Mouse (Mus musculus): ENCODE data around the gene Sptbn1.

The Sptbn1 gene

DNA sequence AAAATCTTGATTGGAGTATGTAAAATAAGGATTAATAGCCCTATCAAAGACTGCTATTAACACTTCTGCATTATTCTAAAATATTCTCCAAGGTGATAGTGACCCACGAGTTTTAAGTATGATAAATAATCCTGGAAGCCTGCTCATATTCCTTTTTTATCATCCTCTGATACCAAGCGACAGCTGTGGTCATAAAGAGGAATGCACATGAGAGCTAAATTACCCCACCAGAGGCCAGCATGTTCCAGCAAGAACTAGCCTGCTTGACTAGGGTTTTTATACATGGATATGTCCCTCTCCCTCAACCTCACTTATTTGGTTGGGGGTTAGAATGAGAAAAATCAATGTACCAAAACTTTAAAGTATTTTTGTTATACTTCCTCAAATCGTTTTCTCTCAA, 56.8 kb downstream of the Sptbn1 start:
- no peak for DNase-seq (ENCODE audit: low read depth)

DNA sequence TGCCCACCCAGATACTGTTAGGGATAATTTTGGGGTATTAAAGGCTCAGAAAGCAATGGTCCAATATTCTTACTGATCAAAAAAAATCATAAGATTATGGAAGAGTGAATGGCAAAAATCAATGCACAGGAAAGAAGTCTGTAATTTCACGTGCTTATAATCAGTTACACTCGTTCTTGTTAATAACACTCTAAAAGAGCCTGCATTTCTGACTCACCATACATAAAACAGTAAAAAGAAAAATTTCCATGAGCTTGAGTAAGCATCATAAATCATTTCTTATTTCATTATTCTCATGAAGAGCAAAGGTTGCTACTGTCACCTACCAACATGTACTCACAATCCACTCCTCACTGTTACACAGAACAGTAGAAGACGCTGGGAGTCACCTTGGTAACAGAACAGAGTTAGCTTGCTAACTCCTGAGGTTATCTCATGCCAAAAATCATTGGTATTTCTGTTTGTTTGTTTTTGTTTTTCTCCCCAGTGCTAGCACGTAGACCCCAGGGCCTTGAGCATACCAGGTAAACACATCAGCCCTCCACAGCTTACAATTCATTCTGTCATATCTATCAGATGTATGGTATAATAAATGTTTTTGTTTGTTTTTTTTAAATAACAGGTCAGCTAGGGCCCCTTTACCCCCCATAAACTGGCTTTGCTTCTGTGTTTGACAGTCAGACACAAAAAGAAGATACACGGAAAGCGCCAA, 57.7 kb downstream of the Sptbn1 start:
- no peak for DNase-seq (ENCODE audit: low read depth)

DNA sequence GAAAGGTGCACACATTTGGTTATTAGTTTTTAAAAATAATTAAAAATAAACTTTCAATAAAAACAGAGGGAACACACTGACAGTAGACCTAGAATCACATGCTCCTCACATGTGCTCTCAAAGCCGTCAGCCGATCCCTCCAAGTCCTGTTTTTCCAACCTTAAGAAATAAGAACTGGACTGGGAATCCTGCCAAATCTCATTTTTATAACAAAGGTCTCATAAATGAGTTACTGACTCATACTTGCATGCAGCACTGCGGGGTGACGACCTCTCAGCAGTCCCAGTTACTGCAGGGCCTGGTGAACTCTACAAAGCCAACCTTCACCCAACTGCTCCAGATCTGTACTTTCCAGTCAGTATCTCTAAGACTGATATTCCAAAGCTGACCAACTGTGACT, 58.5 kb downstream of the Sptbn1 start:
- DNase-seq (ENCODE audit: low read depth): no peak

DNA sequence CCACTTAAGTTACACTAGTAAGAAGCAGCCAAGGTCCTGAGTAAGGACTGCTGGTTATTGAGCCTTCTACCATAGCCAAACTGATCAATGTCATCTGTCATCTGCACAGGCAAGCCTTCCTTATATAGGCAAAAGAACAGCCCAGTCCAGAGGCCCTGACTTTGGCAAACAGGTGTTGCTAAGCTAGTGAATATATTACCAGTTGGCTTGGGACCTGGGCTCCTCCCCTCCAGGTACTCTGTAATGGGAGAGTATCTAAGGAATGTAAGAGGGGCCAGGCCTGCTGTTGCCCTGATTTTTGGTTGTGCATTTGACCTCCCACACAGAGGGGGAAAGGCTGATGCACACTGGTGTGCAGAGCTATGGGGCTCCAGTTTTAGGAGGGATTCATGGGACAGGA, 63.6 kb downstream of the Sptbn1 start:
- DNase-seq (ENCODE audit: low read depth): no peak

DNA sequence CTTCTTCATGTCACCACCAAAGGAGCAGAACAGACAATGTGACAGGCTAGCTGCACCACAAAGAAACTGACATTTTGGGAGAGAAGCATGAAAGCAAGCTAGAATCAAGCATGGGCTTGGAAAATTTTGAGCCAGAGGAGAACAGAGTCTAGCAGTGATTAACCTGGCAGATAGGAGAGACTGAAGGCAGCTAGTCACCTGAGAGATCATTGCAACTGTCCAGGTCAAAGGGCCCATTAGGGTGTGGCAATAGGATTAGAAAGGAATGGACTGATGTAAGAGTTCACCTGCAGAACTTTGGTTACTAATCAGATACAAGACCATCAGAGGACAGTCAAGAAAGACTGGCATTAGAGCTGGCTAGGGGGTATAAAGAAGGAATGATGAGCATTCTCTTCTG, 67.6 kb downstream of the Sptbn1 start:
- no peak for DNase-seq (ENCODE audit: low read depth)

DNA sequence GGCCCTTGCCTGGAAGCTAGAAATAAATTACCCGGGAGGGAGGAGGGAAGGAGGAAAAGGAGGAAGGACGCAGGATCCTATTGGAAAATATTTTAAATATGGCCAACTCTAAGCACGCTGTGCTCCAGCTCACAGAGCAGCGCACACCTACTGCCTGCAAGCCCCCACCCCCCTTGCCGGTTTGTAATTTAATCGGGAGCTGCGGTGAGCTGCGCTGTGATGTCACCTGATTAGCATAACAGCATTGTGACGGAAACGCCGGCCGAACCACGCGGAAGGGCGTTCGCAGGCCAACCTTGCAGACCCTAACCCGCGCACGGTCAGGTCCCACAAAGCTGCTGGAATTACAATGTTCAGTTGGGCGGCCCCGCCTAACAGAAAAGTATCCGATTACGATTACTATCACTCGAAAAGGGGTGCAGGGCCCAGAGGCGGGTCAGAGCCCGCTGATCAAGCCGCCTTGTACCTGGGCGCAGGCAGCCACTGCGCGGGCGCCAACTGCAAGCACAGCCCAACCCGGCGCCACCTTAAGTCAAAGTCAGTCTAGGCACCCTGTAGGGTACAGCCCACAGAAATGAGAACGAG, 69.8 kb downstream of the Sptbn1 start:
- DNase-seq (ENCODE audit: low read depth): peak; percentile 96

DNA sequence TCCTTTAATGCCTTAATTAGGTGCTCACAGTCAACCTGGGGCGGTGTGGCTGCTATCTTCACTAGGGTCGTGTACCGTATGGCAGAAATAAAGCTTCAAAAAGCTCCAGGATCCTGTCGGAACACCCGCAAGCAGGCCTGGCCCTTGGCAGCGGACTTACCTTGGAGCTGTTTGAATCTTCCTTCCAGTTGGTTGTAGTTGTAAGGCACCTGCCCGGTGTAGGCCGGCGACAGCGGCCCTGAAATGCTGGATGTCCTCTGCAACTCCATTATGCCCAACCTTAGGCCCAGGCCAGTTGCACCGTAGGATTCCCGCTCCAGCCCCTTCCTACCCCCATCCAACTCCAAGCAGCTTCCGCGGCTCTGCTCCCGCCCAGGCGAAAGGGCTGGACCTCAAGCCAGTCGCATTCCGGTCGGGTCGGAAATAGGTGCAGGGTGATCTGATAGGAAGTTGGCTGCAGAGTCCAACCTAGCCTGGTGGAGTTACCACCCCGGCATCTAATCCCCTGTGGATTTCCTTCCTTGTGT, 70.3 kb downstream of the Sptbn1 start:
- no peak for DNase-seq (ENCODE audit: low read depth)

DNA sequence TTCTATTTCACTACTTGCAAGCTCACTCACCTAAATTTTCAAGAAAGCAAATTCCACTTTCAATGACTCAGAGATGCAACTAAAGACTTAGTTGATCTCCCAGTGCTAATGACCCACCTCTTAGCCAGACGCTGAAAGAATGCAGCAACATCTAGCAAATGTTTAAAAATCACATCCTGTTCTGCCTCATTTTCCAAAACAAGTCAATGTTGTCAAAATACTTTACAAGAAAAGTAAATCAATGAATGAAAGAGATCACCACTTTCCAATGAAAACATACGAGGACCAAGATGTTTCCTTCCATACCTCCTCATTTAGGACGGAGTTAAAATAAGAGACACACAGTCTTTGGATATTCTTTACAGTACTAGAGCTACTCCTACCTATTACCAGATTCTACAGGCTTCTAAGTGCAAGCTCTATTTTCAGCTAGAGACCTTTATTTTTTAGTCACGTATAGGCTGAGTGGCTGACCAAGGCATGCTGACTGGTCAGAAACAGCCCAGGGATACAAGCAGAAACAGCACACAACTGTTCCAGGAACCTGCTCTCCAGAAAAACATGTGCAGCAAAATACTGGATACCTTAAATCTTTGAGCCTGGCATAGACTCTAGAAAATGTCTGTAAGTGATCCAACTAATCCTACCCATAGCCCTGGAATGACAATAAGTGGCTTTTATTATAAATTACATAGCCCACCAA, 71.5 kb downstream of the Sptbn1 start:
- peak; percentile 61 for DNase-seq (ENCODE audit: low read depth)

DNA sequence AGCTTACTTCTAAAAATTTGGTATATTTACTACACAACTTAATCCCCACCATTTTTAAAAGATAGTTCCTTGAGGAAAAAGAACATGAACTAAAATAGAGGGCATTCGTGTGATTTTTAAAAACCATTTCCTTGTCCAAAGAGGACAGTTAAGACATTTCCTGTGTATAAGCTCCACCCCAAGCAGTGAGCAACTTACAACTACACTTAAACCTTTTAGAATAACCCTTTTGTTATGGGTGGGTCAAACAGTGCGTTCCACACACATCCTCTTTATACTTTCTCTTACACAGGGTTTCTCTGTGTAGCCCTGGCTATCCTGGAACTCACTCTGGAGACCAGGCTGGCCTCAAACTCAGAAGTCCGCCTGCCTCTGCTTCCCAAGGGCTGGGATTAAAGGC, 72.2 kb downstream of the Sptbn1 start:
- peak; percentile 72 for DNase-seq (ENCODE audit: low read depth)

DNA sequence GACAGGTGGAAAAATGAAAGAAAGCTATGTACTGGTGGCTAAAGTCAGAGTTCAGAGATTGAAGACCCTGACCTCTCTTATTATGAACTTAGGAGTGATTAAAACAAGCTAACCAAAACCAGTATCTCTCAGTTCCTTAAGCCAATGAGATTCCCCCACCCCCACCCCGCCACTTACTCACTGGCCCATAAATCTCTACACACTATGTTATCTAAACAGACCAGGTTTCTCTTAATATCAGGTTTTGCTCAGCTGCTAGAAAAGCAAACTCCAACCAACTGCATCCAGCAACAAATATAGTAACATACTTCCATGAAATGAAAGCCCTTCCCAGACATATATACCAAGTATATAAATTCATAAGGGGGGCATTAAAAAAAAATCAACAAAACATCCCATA, 73.2 kb downstream of the Sptbn1 start:
- DNase-seq (ENCODE audit: low read depth): peak; percentile 34

DNA sequence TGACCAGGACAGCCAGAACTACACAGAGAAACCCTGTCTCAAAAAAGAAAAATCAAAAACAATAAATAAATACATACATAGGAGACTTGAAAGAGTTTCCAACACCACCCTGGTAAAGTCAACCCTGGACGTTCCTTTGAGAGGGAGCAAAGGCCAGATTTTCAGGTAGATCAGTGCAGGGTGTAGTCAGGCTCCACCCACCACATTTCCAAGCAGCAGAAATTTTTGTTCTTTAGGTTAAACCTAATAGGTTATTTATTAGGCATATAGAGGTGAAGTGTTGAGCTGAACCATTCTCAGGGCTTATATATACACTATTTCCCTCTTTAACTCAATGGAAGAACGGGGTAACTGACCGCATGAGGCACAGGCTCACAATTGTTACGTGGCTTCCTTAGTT, 77.0 kb downstream of the Sptbn1 start:
- no peak for DNase-seq (ENCODE audit: low read depth)

DNA sequence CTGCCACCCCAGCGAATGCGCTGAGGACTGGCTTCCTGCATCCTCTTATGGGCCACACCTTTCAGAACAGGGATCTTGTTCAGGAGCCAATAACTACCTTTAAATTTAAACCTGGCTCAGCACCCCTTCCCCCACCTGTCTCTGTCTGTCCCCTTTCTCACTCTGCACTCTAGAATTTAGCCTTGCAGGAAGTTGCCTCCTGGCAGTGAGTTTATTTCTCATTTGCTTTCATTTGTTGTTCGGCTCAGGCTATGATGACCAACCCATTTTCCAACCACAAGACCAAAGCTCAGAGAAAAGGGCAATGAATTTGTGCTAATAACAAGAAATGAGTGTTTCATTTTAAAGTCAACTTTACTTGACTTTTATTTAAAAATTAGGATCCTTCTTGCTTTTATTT, 77.9 kb downstream of the Sptbn1 start:
- DNase-seq (ENCODE audit: low read depth): peak; percentile 70

DNA sequence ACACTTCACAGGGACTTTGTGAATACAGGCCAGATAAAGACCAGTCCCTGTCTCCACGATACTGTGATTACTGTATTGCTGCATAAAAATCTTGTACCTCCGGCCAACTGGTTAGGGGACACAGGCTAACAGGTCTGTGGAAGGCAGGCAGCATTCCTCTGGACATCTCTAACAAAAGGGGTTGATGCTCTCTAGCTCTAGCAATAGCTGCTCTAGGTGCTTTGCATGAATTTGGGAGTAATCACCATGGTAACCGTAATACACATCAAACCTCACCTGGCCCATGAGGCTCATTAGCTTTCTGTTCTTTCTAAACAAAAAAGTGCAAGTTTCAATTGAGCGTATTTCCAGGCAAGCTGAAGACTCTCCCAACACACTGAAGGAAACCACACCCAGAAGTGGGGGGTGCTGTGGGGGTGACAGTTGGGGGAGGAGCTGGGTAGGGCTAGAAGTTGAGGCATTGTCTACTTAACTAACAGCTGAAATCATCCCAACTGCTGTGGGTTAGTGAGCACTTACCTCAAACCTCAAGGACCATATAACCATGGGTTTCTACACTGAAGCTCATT, 81.0 kb downstream of the Sptbn1 start:
- DNase-seq (ENCODE audit: low read depth): peak; percentile 87

DNA sequence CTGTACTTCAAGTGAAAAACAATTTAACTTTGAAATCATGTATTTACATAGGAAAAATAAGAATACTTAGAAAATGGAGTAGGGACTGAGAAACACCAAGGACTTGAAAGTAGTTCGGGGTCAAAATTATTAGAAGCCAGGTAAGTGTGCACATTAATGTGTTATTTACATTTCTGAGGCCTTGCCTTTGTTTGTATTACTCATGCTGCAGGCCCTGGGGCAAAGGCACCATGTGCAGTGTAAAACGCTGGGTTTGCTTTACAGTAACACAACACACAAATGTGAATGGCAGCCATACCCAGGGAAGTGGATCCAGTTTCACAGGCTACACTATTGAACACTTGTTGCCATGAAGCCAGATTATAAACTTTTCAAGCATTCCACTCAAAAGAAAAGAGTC, 83.4 kb downstream of the Sptbn1 start:
- DNase-seq (ENCODE audit: low read depth): no peak

DNA sequence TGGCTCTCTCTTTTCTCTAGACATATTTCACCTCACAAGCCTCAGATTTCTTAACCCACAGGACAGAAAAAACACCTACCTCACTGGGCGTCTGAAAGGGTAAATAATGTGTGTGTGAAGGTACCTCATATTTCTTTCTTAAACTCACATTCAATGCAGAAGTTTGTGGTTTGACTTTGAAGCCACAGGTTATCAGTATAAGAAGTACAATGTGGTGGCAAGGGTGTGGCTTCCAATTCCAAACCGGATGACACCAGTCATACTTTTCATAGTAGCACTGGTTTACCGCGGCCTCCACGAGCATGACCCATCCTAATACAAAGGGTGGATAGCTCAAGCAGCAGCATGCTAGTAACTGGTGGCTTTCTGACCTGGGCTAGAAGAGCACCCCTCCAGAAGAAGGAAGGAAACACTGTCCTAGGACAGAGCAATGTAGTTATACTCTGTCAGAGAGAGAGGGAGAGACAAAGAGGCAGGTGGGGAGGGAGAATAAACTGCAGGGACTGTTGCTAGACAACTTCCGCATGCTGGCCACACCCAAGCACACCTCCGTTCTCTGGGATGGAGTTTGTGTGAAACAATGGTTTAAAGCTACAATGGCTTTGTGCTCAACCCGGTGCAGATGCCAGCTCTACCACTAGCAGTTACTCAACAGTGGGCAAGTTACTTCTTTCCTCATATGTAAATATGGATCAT, 85.1 kb downstream of the Sptbn1 start:
- peak; percentile 91 for DNase-seq (ENCODE audit: low read depth)

DNA sequence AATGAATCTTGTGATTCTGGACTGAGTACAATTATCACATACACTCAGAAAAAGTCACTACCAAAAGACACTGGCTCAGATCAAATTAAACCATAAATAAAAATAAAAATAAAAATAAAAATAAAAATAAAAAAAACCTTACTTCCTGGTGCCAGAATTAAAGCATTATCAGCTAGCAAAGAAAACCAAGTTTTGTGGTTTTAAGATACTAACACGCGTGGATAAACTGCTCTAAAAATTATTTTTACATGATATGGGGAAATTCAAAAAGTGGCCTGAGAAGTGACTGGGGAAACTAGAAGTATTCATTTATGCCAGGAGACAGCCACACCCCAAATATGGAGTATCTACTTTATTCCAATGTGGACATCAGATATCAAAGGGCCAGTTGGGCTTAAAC, 89.8 kb downstream of the Sptbn1 start:
- DNase-seq (ENCODE audit: low read depth): no peak

DNA sequence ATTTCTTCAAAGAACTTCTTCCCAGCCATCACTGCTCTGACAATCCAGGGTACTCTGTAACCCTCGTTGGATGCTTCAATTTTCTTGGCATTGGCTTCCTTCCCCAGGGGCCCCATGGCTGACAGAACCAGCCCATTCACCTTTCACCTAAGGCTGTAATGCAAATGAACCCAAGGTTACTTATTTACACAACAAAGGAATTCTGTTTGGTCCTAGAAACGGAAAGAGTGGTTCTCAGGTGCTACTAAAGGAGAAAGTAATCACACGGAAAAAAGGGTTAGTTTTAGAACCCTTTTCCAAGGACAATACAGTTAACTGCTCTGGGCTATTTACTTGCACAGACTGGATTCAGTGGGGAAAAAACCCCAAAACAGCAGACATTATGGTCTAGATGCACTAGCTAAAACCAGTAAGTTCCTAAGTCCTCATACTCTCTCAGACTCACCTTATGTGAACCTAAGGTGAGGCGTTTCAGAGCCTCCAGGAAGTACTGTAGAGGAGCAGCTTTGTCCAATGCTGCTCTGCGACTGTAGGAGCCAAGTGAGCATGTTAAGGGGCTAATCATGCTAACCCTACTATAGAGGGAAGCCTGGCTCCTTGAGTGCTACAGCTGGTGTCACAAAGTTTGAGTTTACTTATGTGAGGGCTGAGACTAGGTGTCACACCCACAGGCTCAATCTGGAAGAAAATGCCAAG, 90.7 kb downstream of the Sptbn1 start:
- DNase-seq (ENCODE audit: low read depth): no peak

DNA sequence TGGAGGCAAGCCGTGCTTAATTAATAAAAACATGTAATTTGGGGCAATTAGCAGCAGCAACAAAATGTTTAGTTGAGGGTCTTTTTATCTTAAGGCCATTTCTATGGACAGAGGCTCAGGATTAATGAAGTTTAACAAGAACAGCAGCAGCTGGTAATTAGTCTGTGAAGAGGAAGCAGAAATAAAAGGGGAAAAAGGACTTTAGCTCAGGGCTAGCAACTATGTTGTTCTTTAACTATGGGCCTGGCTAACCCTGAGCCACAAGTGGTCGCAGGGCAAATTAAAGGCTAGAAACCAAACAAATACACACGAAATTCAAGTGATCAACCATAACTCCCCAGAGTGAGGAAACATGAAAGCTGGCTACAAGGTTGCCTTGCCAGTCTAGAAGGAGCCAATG, 91.9 kb downstream of the Sptbn1 start:
- DNase-seq (ENCODE audit: low read depth): no peak

DNA sequence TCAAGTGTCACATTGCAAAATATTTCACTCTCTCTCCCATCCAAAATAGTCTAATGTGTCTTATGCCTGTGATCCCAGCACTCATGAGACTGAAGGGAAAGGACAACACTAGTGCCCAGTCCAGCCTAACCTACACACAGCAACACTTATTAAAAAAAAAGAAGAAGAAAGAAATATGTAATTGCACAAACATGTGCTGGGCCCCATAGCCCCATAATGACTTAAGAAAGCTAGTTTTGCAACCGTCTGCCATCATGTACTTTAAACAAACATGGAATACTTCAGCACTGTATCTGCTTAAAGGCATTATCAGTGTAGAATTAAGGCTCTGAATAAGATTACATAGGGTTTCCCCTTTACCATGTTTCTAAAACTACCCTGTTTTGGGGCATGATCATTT, 92.4 kb downstream of the Sptbn1 start:
- no peak for DNase-seq (ENCODE audit: low read depth)

DNA sequence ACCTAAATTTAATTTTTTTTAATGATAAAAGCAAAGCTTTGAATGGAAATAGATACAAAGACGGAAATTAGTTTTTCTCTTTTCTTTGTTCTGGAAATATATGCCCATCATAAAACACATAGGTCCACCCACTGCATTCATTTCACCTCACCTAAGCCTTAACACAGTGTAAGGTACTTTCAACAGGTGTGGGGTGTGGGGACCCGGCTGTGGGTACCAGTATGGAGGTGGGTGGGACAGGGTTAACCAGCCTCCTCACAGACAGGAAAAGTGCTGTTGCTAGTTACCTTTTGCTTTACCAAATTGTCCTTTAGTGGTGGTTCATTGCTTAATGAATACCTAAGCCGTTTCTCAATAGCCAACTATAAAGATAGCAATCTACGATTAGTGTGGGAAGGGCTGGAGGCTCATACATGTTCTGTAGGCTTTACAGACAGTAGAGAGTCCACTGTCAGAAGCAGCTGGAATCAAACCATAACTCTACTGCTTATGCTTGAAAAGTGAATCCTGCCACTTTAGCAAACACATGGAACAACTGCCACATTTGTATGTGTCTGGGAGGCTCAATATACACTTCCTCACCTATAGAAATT, 96.3 kb downstream of the Sptbn1 start:
- no peak for DNase-seq (ENCODE audit: low read depth)

DNA sequence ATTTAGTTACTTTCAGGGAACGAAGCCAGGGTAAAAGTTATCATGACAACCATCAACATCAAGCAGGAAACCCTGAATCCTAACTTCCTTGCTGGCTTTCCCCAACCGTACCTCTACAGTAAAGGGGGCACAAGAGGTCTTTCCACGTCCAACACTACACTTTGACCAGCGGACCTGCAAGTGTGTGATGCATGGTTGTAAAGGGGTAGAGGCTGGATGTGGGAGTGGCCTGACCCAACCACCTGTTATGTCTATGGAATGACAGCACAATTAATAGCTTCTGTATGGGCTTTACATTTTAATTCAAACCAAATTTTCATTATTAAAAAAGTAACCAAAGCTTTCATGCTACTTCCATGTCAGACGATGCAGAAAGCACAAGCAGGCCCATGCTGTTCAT, 96.8 kb downstream of the Sptbn1 start:
- no peak for DNase-seq (ENCODE audit: low read depth)
